Mouse (Mus musculus) embryo, embryonic 11.5 days (tissue): Measurements from ENCODE around the gene Npas2.

Source experiments
- DNase-seq: peaks from one replicate; pipeline ENCODE4 v3.0.0-alpha.2; 2012; ENCODE audit warnings: low read depth, low spot score

The Npas2 gene

DNA sequence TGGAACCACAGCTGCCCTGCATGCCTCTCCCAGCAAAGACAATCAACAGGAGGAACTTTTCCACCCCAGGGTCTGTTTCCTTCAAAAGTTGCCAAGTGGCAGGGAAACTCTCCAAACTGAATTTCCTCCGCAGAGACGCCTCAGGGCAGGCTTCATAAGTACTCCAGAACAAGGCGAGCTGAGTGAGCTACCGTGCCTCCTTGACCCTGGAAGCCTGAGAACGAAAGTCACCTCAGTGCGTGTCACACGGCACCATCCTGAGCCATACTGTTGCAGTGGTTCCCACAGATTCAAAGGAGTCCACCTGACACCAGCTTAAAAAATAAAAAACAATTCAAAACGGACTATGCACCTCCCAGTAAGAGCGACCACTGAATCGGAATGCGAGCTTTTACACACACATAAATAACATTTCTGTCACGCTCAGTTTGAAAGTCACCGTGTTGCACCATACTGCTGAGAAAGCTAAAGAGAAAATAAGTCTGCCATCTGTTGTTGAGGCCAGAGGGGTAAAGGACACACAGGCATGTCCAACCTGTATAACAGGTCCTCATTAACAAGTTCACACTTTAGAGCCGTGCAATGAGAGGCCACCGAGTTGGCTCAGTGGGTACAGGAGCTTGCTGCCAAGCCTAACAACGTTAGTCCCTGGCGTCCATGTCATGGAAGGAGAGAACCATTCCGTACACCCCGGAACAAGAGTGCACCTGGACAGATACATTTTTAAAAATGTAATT is 216.7 kb downstream of the Npas2 start:
- no peak for DNase-seq
